Comparison of ENCODE assay signal across 8 mouse cellular contexts in genomic region chr6:36676710-36677691, GRCm38 (mm10).
DNase-seq lines count a peak whose midpoint lies in the region; ATAC-seq and TF ChIP-seq lines count a peak whose summit lies in the region.
"Had no signal": no experiment of that assay in that cellular context is flagged by ENCODE, and none has a peak within 500 bp of the region (broad histone marks: within the 10 kb centered on the region; RNA-seq: fewer than 3 reads in every experiment).

No protein-coding gene starts in this region.

- no peak overlapping the region for H3K27ac ChIP-seq in midbrain, postnatal 0 days (ENCODE audit: low read depth, low read length)
- H3K27ac ChIP-seq in midbrain, embryonic 13.5 days, result no peak overlapping the region
- H3K27ac ChIP-seq in intestine, embryonic 15.5 days, result 0 out of 2 replicates have a peak overlapping the region, but pooled peaks have one; percentile 27
- H3K27ac ChIP-seq in stomach, embryonic 14.5 days (ENCODE audit: low read length), result peak overlapping the region; percentile 55
- H3K27ac ChIP-seq: left cerebral cortex, adult 2 months had no signal

- no peak for ATAC-seq in midbrain, postnatal 0 days (ENCODE audit: low FRiP score)
- no peak for ATAC-seq in midbrain, embryonic 13.5 days
- peak; percentile 79 for ATAC-seq in intestine, embryonic 15.5 days
- ATAC-seq in stomach, embryonic 14.5 days (ENCODE audit: insufficient number of reproducible peaks, insufficient read depth, low FRiP score, low read depth), result peak; percentile 80; the same call in 1 of the 2 replicates

- H3K36me3 ChIP-seq in midbrain, postnatal 0 days (ENCODE audit: insufficient read depth, low read length), result no peaks in the 10 kb centered on the region
- H3K36me3 ChIP-seq in midbrain, embryonic 13.5 days, result no peaks in the 10 kb centered on the region
- no peaks in the 10 kb centered on the region for H3K36me3 ChIP-seq in intestine, embryonic 15.5 days
- H3K36me3 ChIP-seq in stomach, embryonic 14.5 days (ENCODE audit: control insufficient read depth, insufficient read depth, low read length), result no peaks in the 10 kb centered on the region

- H3K9me3 ChIP-seq in midbrain, postnatal 0 days (ENCODE audit: low read length), result no peaks in the 10 kb centered on the region
- H3K9me3 ChIP-seq in midbrain, embryonic 13.5 days, result no peaks in the 10 kb centered on the region
- H3K9me3 ChIP-seq in intestine, embryonic 15.5 days, result no peaks in the 10 kb centered on the region
- no peaks in the 10 kb centered on the region for H3K9me3 ChIP-seq in stomach, embryonic 14.5 days (ENCODE audit: control insufficient read depth, low read depth, low read length)

- no peaks in the 10 kb centered on the region for H3K27me3 ChIP-seq in midbrain, postnatal 0 days (ENCODE audit: insufficient read depth, low read length)
- H3K27me3 ChIP-seq in midbrain, embryonic 13.5 days, result no peaks in the 10 kb centered on the region
- H3K27me3 ChIP-seq in intestine, embryonic 15.5 days (replicated peaks), result no peaks in the 10 kb centered on the region
- no peaks in the 10 kb centered on the region for H3K27me3 ChIP-seq in stomach, embryonic 14.5 days (ENCODE audit: control insufficient read depth, insufficient read depth, low read length)

- no peak overlapping the region for H3K4me2 ChIP-seq in midbrain, postnatal 0 days (ENCODE audit: low read depth, low read length, poor library complexity, severe bottlenecking)
- H3K4me2 ChIP-seq in midbrain, embryonic 13.5 days (replicated peaks), result no peak overlapping the region
- no peak overlapping the region for H3K4me2 ChIP-seq in intestine, embryonic 15.5 days (replicated peaks)
- H3K4me2 ChIP-seq in stomach, embryonic 14.5 days (replicated peaks; ENCODE audit: low read depth, low read length), result no peak overlapping the region

- TF ChIP-seq CTCF in midbrain, postnatal 0 days (IDR thresholded peaks at IDR 0.05), result no peak

- H3K9ac ChIP-seq in midbrain, postnatal 0 days (replicated peaks; ENCODE audit: low read length, poor library complexity, severe bottlenecking), result no peak overlapping the region
- no peak overlapping the region for H3K9ac ChIP-seq in midbrain, embryonic 13.5 days (replicated peaks)
- H3K9ac ChIP-seq in intestine, embryonic 15.5 days, result no peak overlapping the region
- H3K9ac ChIP-seq in stomach, embryonic 14.5 days (replicated peaks; ENCODE audit: low read depth, low read length), result no peak overlapping the region

- DNase-seq in midbrain, postnatal 0 days (ENCODE audit: low spot score), result peak; percentile 25
- DNase-seq in embryo, embryonic 9.5 days (ENCODE audit: extremely low spot score), result peak; percentile 24
- no peak for DNase-seq in ovary, postnatal 10 days (ENCODE audit: low spot score)
- no peak for DNase-seq in cerebellum, adult 18-20 months

- 77% methylated on average over 8 of the region's 8 CpGs for WGBS in midbrain, postnatal 0 days
- 77% methylated on average over 8 of the region's 8 CpGs for WGBS in midbrain, embryonic 13.5 days
- 30% methylated on average over 8 of the region's 8 CpGs for WGBS in intestine, embryonic 15.5 days
- WGBS in stomach, embryonic 14.5 days, result 23% methylated on average over 8 of the region's 8 CpGs

- no peak overlapping the region for H3K4me3 ChIP-seq in midbrain, postnatal 0 days (ENCODE audit: low read depth, low read length)
- H3K4me3 ChIP-seq in midbrain, embryonic 13.5 days (replicated peaks), result no peak overlapping the region
- no peak overlapping the region for H3K4me3 ChIP-seq in intestine, embryonic 15.5 days (replicated peaks)
- no peak overlapping the region for H3K4me3 ChIP-seq in stomach, embryonic 14.5 days (ENCODE audit: low read depth, low read length)
- H3K4me3 ChIP-seq: left cerebral cortex, adult 2 months had no signal

- H3K4me1 ChIP-seq in midbrain, postnatal 0 days (ENCODE audit: insufficient read depth, low read length), result no peaks in the 10 kb centered on the region
- H3K4me1 ChIP-seq in midbrain, embryonic 13.5 days (replicated peaks), result peaks cover 11% of the 10 kb centered on the region; the same call in 1 of the 2 replicates
- no peaks in the 10 kb centered on the region for H3K4me1 ChIP-seq in intestine, embryonic 15.5 days (replicated peaks)
- H3K4me1 ChIP-seq in stomach, embryonic 14.5 days (ENCODE audit: control insufficient read depth, insufficient read depth, low read length), result peaks cover 3% of the 10 kb centered on the region; the same call in 1 of the 2 replicates

Comparison
In these comparisons a context has a peak if more than half of its experiments do, and no peak if none do; other contexts are left out.
1. ATAC-seq: peak in intestine, embryonic 15.5 days (single experiment) and stomach, embryonic 14.5 days (single experiment); none in midbrain, postnatal 0 days (single experiment) and midbrain, embryonic 13.5 days (single experiment).
2. DNase-seq: peak in midbrain, postnatal 0 days (single experiment) and embryo, embryonic 9.5 days (single experiment); none in ovary, postnatal 10 days (single experiment) and cerebellum, adult 18-20 months (0 of 2).
3. H3K27ac ChIP-seq: peak in intestine, embryonic 15.5 days (single experiment) and stomach, embryonic 14.5 days (single experiment); none in midbrain, postnatal 0 days (single experiment) and midbrain, embryonic 13.5 days (single experiment).